Mouse (Mus musculus) MEL (cell line): ENCODE results near the gene Igf2bp3. TPM values are rescaled to one million over a fixed set of nuclear protein-coding genes. Genes with fewer than 3 reads are reported as not detected.

Experiments used
- DNase-seq: peaks from one replicate; pipeline ENCODE4 v3.0.0; 2011; ENCODE audit warnings: low read depth, low spot score
- H3K27ac ChIP-seq: 2 replicates; pipeline ENCODE4 v1.5.1; 2012; ENCODE audit warnings: low read depth, mild to moderate bottlenecking, control low read depth, low read length, moderate library complexity; ENCODE audit not compliant: control insufficient read depth
- H3K27me3 ChIP-seq, 2 experiments: fragments of 150-350 bp in 1 of 2; sonication (generic) in 1 of 2; 2 replicates each; pipeline ENCODE4 v1.6.1; 2012; ENCODE audit warnings: low read length in 2 of 2, mild to moderate bottlenecking in 2 of 2, improper control_type of control experiment in 1 of 2, moderate library complexity in 1 of 2; ENCODE audit not compliant: insufficient read depth in 2 of 2, control insufficient read depth in 1 of 2
- H3K36me3 ChIP-seq, 2 experiments: 2 replicates each; pipeline ENCODE4 v1.6.1; 2012 to 2014; ENCODE audit warnings: low read length in 2 of 2, improper control_type of control experiment in 1 of 2, inconsistent platforms in 1 of 2, mild to moderate bottlenecking in 1 of 2; ENCODE audit not compliant: insufficient read depth in 2 of 2, control insufficient read depth in 1 of 2
- H3K4me1 ChIP-seq, 2 experiments: fragments of 150-350 bp in 1 of 2; sonication (generic) in 1 of 2; 2 replicates each; pipeline ENCODE4 v1.6.1; 2012; ENCODE audit warnings: low read length in 2 of 2, improper control_type of control experiment in 1 of 2, mild to moderate bottlenecking in 1 of 2; ENCODE audit not compliant: insufficient read depth in 2 of 2, control insufficient read depth in 1 of 2
- H3K4me3 ChIP-seq, 2 experiments: fragments of 150-350 bp in 1 of 2; sonication (generic) in 1 of 2; 2 replicates each; pipeline ENCODE4 v1.5.1; 2012; ENCODE audit warnings: low read depth in 2 of 2, low read length in 2 of 2, mild to moderate bottlenecking in 2 of 2, moderate library complexity in 2 of 2, control low read depth in 1 of 2, improper control_type of control experiment in 1 of 2; ENCODE audit not compliant: control insufficient read depth in 1 of 2, insufficient read depth in 1 of 2
- H3K79me2 ChIP-seq: 2 replicates; pipeline ENCODE4 v1.6.1; 2012; ENCODE audit warnings: mild to moderate bottlenecking, low read length, moderate library complexity; ENCODE audit not compliant: control insufficient read depth, poor library complexity, insufficient read depth
- H3K9ac ChIP-seq: 2 replicates; pipeline ENCODE4 v1.6.1; 2012; ENCODE audit warnings: low read depth, mild to moderate bottlenecking, control low read depth, low read length, moderate library complexity; ENCODE audit not compliant: control insufficient read depth, poor library complexity, severe bottlenecking
- H3K9me3 ChIP-seq: fragments of 150-350 bp; sonication (generic); replicated peaks from 2 replicates; pipeline ENCODE4 v1.6.1; 2012; ENCODE audit warnings: mild to moderate bottlenecking, low read length, improper control_type of control experiment, moderate library complexity; ENCODE audit not compliant: insufficient read depth
- E2F4 ChIP-seq: IDR thresholded peaks from 2 replicates; pipeline ENCODE4 v1.6.1; 2011; ENCODE audit warnings: low read depth, low read length, improper control_type of control experiment, borderline replicate concordance
- ELF1 ChIP-seq: IDR thresholded peaks from 2 replicates; pipeline ENCODE4 v1.6.1; 2014; ENCODE audit warnings: low read depth, mild to moderate bottlenecking, inconsistent platforms, low read length, improper control_type of control experiment, moderate library complexity
- EP300 ChIP-seq, 2 experiments: IDR thresholded peaks; 2 replicates each; pipeline ENCODE4 v1.6.1; 2011; ENCODE audit warnings: improper control_type of control experiment in 2 of 2, low read length in 2 of 2, low read depth in 1 of 2, mild to moderate bottlenecking in 1 of 2
- GABPA ChIP-seq: IDR thresholded peaks from 2 replicates; pipeline ENCODE4 v1.6.1; 2012; ENCODE audit warnings: low read depth, mild to moderate bottlenecking, inconsistent platforms, low read length, improper control_type of control experiment, moderate library complexity
- HCFC1 ChIP-seq: IDR thresholded peaks from 2 replicates; pipeline ENCODE4 v1.6.1; 2012; ENCODE audit warnings: low read depth, mild to moderate bottlenecking, inconsistent platforms, low read length, improper control_type of control experiment, moderate library complexity
- JUND ChIP-seq: IDR thresholded peaks from 2 replicates; pipeline ENCODE4 v1.6.1; 2011; ENCODE audit warnings: low read depth, mild to moderate bottlenecking, improper control_type of control experiment, low read length
- MAZ ChIP-seq: IDR thresholded peaks from 2 replicates; pipeline ENCODE4 v1.6.1; 2012; ENCODE audit warnings: low read depth, mild to moderate bottlenecking, inconsistent platforms, low read length, improper control_type of control experiment
- MXI1 ChIP-seq: IDR thresholded peaks from 2 replicates; pipeline ENCODE4 v1.6.1; 2011; ENCODE audit warnings: mild to moderate bottlenecking, low read depth, low read length, improper control_type of control experiment
- MYC ChIP-seq: IDR thresholded peaks from 2 replicates; pipeline ENCODE4 v1.6.1; 2011; ENCODE audit warnings: low read depth, mild to moderate bottlenecking, low read length, improper control_type of control experiment, moderate library complexity
- NRF1 ChIP-seq: IDR thresholded peaks from 2 replicates; pipeline ENCODE4 v1.6.1; 2014; ENCODE audit warnings: low read depth, mild to moderate bottlenecking, inconsistent platforms, low read length, improper control_type of control experiment, moderate library complexity; ENCODE audit not compliant: poor library complexity, insufficient read depth, severe bottlenecking
- POLR2A ChIP-seq, 2 experiments: IDR thresholded peaks; 2 replicates each; pipeline ENCODE4 v1.6.1; 2011 to 2012; ENCODE audit warnings: low read length in 2 of 2, mild to moderate bottlenecking in 2 of 2, control low read depth in 1 of 2, improper control_type of control experiment in 1 of 2, low read depth in 1 of 2, moderate library complexity in 1 of 2; ENCODE audit not compliant: control insufficient read depth in 1 of 2, insufficient read depth in 1 of 2, poor library complexity in 1 of 2
- POLR2AphosphoS2 ChIP-seq: IDR thresholded peaks from 2 replicates; pipeline ENCODE4 v1.6.1; 2011; ENCODE audit warnings: low read length, improper control_type of control experiment
- POLR2AphosphoS5 ChIP-seq: IDR thresholded peaks from 2 replicates; pipeline ENCODE4 v1.6.1; 2012; ENCODE audit warnings: low read depth, borderline replicate concordance, mild to moderate bottlenecking, inconsistent platforms, low read length, moderate library complexity, mixed read lengths
- SMC3 ChIP-seq: IDR thresholded peaks from 2 replicates; pipeline ENCODE4 v1.6.1; 2011; ENCODE audit warnings: low read depth, low read length, improper control_type of control experiment
- TAL1 ChIP-seq: IDR thresholded peaks from 2 replicates; pipeline ENCODE4 v1.6.1; 2012; ENCODE audit warnings: mild to moderate bottlenecking, inconsistent platforms, low read length, moderate library complexity, mixed read lengths
- TBP ChIP-seq: IDR thresholded peaks from 2 replicates; pipeline ENCODE4 v1.8.0; 2011; ENCODE audit warnings: low read depth, low read length, improper control_type of control experiment
- UBTF ChIP-seq: IDR thresholded peaks from 2 replicates; pipeline ENCODE4 v1.6.1; 2012; ENCODE audit warnings: low read depth, mild to moderate bottlenecking, inconsistent platforms, low read length, improper control_type of control experiment, moderate library complexity, borderline replicate concordance; ENCODE audit not compliant: insufficient read depth
- USF1 ChIP-seq: IDR thresholded peaks from 2 replicates; pipeline ENCODE4 v1.6.1; 2014; ENCODE audit warnings: low read depth, mild to moderate bottlenecking, inconsistent platforms, low read length, improper control_type of control experiment, moderate library complexity
- USF2 ChIP-seq, 2 experiments: IDR thresholded peaks; 2 replicates each; pipeline ENCODE4 v1.6.1; 2011 to 2012; ENCODE audit warnings: improper control_type of control experiment in 2 of 2, low read length in 2 of 2, borderline replicate concordance in 1 of 2, inconsistent platforms in 1 of 2, low read depth in 1 of 2, mild to moderate bottlenecking in 1 of 2; ENCODE audit not compliant: insufficient read depth in 1 of 2
- ZMIZ1 ChIP-seq: IDR thresholded peaks from 2 replicates; pipeline ENCODE4 v1.6.1; 2012; ENCODE audit warnings: low read depth, mild to moderate bottlenecking, inconsistent platforms, low read length, improper control_type of control experiment, moderate library complexity
- polyA plus RNA-seq, 2 experiments: library from polyadenylated mRNA; stranded (reverse) in 1 of 2; unstranded in 1 of 2; fragments of >175 nt in 1 of 2; fragments of >200 nt in 1 of 2; gene quantifications; 2 replicates each; pipeline versions ENCODE4 v1.2.1 to v1.2.4; 2012; ENCODE audit warnings: low replicate concordance in 2 of 2, low read depth in 1 of 2; ENCODE audit not compliant: insufficient read length in 2 of 2, insufficient read depth in 1 of 2, missing spikeins in 1 of 2
- total RNA-seq: library from RNA; depleted of rRNA; stranded (reverse); fragments of 300-350 nt; gene quantifications from 2 replicates; pipeline ENCODE4 v1.2.3, GENCODE M21; 2012

The Igf2bp3 gene
- total and polyA plus RNA-seq, 3 experiments, result 0.12 to 0.29 TPM; not detected in 1

GRCm38 (mm10) chr6:49141125-49141524 is 73.6 kb downstream of the Igf2bp3 start:
- Histone ChIP-seq H3K36me3 (no peaks in the 10 kb centered on the region), H3K27me3 (peaks cover 0 to 2% of the 10 kb centered on the region in 2 experiments; a peak in 3 of 4 replicates), H3K4me1 (no peaks in the 10 kb centered on the region; a peak in 1 of 4 replicates), H3K9me3 (no peaks in the 10 kb centered on the region), H3K4me3 (no peak overlapping the region), H3K9ac (no peak overlapping the region), H3K79me2 (no peaks in the 10 kb centered on the region), H3K27ac (no peak overlapping the region)
- no peak for DNase-seq
- TF ChIP-seq USF1 (no peak), POLR2A (IDR thresholded peaks at IDR 0.05; ENCODE audit: control insufficient read depth in 1 of 2, insufficient read depth in 1 of 2, low read depth in 1 of 2, low read length in 2 of 2, poor library complexity in 1 of 2) (no peak), HCFC1 (no peak), MYC (no peak), UBTF (no peak), MAZ (no peak), E2F4 (no peak), POLR2AphosphoS2 (no peak), SMC3 (no peak), ZMIZ1 (no peak), POLR2AphosphoS5 (no peak), NRF1 (no peak)

GRCm38 (mm10) chr6:49138159-49139051 is 76.4 kb downstream of the Igf2bp3 start:
- no peaks in the 10 kb centered on the region for H3K79me2 ChIP-seq
- no peaks in the 10 kb centered on the region for H3K9me3 ChIP-seq
- no peak overlapping the region for H3K4me3 ChIP-seq
- no peak for DNase-seq
- H3K27me3 ChIP-seq, result peaks cover 0 to 3% of the 10 kb centered on the region in 2 experiments; a peak in 3 of 4 replicates
- H3K9ac ChIP-seq, result no peak overlapping the region
- no peaks in the 10 kb centered on the region for H3K36me3 ChIP-seq
- TF ChIP-seq MXI1 (no peak), POLR2A (IDR thresholded peaks at IDR 0.05; ENCODE audit: control insufficient read depth in 1 of 2, insufficient read depth in 1 of 2, low read depth in 1 of 2, low read length in 2 of 2, poor library complexity in 1 of 2) (no peak), EP300 (IDR thresholded peaks at IDR 0.05; ENCODE audit: low read depth in 1 of 2, low read length in 2 of 2) (no peak), GABPA (no peak), ZMIZ1 (no peak), TAL1 (no peak), USF2 (IDR thresholded peaks at IDR 0.05; ENCODE audit: borderline replicate concordance in 1 of 2, insufficient read depth in 1 of 2, low read depth in 1 of 2, low read length in 2 of 2) (no peak), TBP (no peak), SMC3 (no peak), MYC (no peak), JUND (no peak), ELF1 (no peak), NRF1 (no peak)
- no peak overlapping the region for H3K27ac ChIP-seq
- no peaks in the 10 kb centered on the region; a peak in 1 of 4 replicates for H3K4me1 ChIP-seq
